Mouse (Mus musculus) embryonic facial prominence, embryonic 14.5 days (tissue): ENCODE measurements around the gene Slc35f1. TPM values are rescaled to one million over a fixed set of nuclear protein-coding genes. Genes with fewer than 3 reads are reported as not detected.

ENCODE experiments used
- ATAC-seq: fragments of 200-750 bp; cut with Nextera tagmentation; 2 replicates; pipeline ENCODE4 v1.8.0; 2017; ENCODE audit warnings: low read depth, moderate number of reproducible peaks, moderate TSS enrichment
- DNase-seq: peaks from one replicate; pipeline ENCODE4 v3.0.0-alpha.2; 2015; ENCODE audit warnings: low spot score
- H3K27ac ChIP-seq: fragments of 300-500 bp; sonication (generic); replicated peaks from 2 replicates; pipeline ENCODE4 v1.5.1; 2014; ENCODE audit warnings: low read depth, mild to moderate bottlenecking, low read length, moderate library complexity
- H3K27me3 ChIP-seq: fragments of 300-500 bp; sonication (generic); replicated peaks from 2 replicates; pipeline ENCODE4 v1.6.1; 2014; ENCODE audit warnings: low read length; ENCODE audit not compliant: control insufficient read depth, insufficient read depth
- H3K36me3 ChIP-seq: fragments of 300-500 bp; sonication (generic); 2 replicates; pipeline ENCODE4 v1.6.1; 2014; ENCODE audit warnings: low read length, mixed read lengths; ENCODE audit not compliant: control insufficient read depth, insufficient read depth
- H3K4me1 ChIP-seq: fragments of 300-500 bp; sonication (generic); 2 replicates; pipeline ENCODE4 v1.6.1; 2014; ENCODE audit warnings: antibody characterized with exemption, low read length; ENCODE audit not compliant: control insufficient read depth, insufficient read depth
- H3K4me2 ChIP-seq: fragments of 300-500 bp; sonication (generic); 2 replicates; pipeline ENCODE4 v1.6.1; 2014; ENCODE audit warnings: low read depth, mild to moderate bottlenecking, low read length, moderate library complexity, mixed read lengths
- H3K4me3 ChIP-seq: fragments of 300-500 bp; sonication (generic); 2 replicates; pipeline ENCODE4 v1.5.1; 2014; ENCODE audit warnings: low read depth, mild to moderate bottlenecking, low read length
- H3K9ac ChIP-seq: fragments of 300-500 bp; sonication (generic); 2 replicates; pipeline ENCODE4 v1.6.1; 2014; ENCODE audit warnings: low read depth, mild to moderate bottlenecking, low read length, moderate library complexity, mixed read lengths
- H3K9me3 ChIP-seq: fragments of 300-500 bp; sonication (generic); 2 replicates; pipeline ENCODE4 v1.6.1; 2016; ENCODE audit warnings: low read length; ENCODE audit not compliant: control insufficient read depth
- WGBS: fragments of 180-500 bp; shearing (Covaris S2); extraction: QIAGEN DNeasy Blood & Tissue Kit; methylation state at CpG from one replicate; pipeline ENCODE4 v1.1.7; 2014; 5-methylcytosine and 5-hydroxymethylcytosine counted together
- polyA plus RNA-seq: library from polyadenylated mRNA; unstranded; fragments of >200 nt; fragmentation: Nextera tagmentation; extraction: Ambion mirVana; gene quantifications from 2 replicates; pipeline ENCODE4 v1.2.1, GENCODE M21; 2014

The Slc35f1 gene
- polyA plus RNA-seq, 1 experiment from 2014 or later, result 4.3 TPM

DNA sequence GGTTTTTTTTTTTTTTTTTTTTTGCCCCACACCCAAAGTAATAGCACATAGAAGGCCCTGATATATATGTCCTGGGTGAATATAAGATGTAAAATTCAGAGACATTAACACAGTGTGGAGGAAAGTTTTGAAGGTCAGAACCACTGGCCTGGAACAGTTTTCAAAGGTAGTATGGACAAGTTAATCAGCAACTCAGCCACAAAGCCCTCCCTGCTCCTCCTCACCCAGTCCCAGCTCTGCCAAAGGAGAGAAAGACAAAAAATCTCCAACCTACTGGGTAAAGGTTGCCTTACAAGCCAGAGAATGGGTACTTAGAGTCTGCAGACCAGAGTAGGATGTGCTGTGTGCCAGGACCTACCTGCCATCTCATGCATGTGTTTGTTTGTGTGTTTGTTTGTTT lies 372.4 kb downstream of the Slc35f1 start:
- H3K27me3 ChIP-seq, result no peaks in the 10 kb centered on the region
- no peak for ATAC-seq
- H3K4me2 ChIP-seq, result no peak overlapping the region
- H3K4me3 ChIP-seq, result no peak overlapping the region
- H3K9me3 ChIP-seq, result no peaks in the 10 kb centered on the region
- DNase-seq, result no peak
- H3K4me1 ChIP-seq, result no peaks in the 10 kb centered on the region
- no peak overlapping the region for H3K9ac ChIP-seq
- H3K36me3 ChIP-seq, result no peaks in the 10 kb centered on the region
- no peak overlapping the region for H3K27ac ChIP-seq

GRCm38 (mm10) chr10:53087811-53088210 lies 397.5 kb downstream of the Slc35f1 start:
- no peak overlapping the region for H3K4me3 ChIP-seq
- H3K36me3 ChIP-seq, result no peaks in the 10 kb centered on the region
- H3K9me3 ChIP-seq, result no peaks in the 10 kb centered on the region
- 64% methylated on average over 1 of the region's 1 CpGs for WGBS
- no peaks in the 10 kb centered on the region for H3K27me3 ChIP-seq
- ATAC-seq (no peak), DNase-seq (peak; percentile 39)
- H3K4me1 ChIP-seq, result no peaks in the 10 kb centered on the region
- no peak overlapping the region for H3K27ac ChIP-seq
- H3K9ac ChIP-seq, result no peak overlapping the region
- H3K4me2 ChIP-seq, result no peak overlapping the region

- Histone ChIP-seq H3K36me3 (no peaks in the 10 kb centered on the region), H3K4me3 (no peak overlapping the region), H3K9me3 (no peaks in the 10 kb centered on the region), H3K27ac (no peak overlapping the region), H3K4me1 (no peaks in the 10 kb centered on the region), H3K27me3 (no peaks in the 10 kb centered on the region), H3K9ac (no peak overlapping the region), H3K4me2 (no peak overlapping the region)
- 78% methylated on average over 4 of the region's 4 CpGs for WGBS
- DNase-seq (no peak), ATAC-seq (no peak)
Observed at GRCm38 (mm10) chr10:53091525-53091924, 401.2 kb downstream of the Slc35f1 start.

GRCm38 (mm10) chr10:53096446-53096845 lies 406.1 kb downstream of the Slc35f1 start:
- no peak overlapping the region for H3K4me3 ChIP-seq
- 22% methylated on average over 3 of the region's 3 CpGs for WGBS
- DNase-seq, result no peak

DNA sequence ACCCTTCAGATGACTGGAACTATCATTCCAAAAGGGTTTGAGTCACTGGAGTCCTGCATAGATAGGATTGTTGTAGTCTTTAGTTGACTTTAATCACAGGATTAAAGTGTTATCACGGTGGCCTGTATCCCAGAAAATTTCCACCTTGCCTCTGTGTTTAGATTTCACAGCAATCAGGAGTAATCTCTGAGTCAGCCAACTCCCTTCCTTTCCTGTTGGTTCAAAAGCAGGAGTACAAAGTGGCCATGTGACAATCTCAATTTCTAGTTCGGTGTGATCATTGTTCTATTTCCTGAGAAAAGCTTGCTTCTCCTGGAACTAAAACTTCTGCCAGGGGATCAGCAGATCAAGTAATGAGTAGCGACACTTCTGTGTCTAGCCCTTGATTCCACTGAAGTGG lies 410.5 kb downstream of the Slc35f1 start:
- H3K9ac ChIP-seq, result no peak overlapping the region
- H3K4me3 ChIP-seq, result no peak overlapping the region
- 77% methylated on average over 3 of the region's 3 CpGs for WGBS
- H3K4me2 ChIP-seq, result no peak overlapping the region
- H3K27ac ChIP-seq, result no peak overlapping the region
- DNase-seq, result no peak
- no peaks in the 10 kb centered on the region for H3K9me3 ChIP-seq
- H3K36me3 ChIP-seq, result no peaks in the 10 kb centered on the region
- no peaks in the 10 kb centered on the region for H3K27me3 ChIP-seq
- H3K4me1 ChIP-seq, result no peaks in the 10 kb centered on the region
- no peak for ATAC-seq

More at GRCm38 (mm10) chr10:53096446-53096845, 406.1 kb downstream of the Slc35f1 start:
- no peak for ATAC-seq
- H3K27ac ChIP-seq, result no peak overlapping the region
- no peaks in the 10 kb centered on the region for H3K4me1 ChIP-seq
- H3K4me2 ChIP-seq, result no peak overlapping the region
- no peaks in the 10 kb centered on the region for H3K36me3 ChIP-seq
- no peak overlapping the region for H3K9ac ChIP-seq
- H3K27me3 ChIP-seq, result no peaks in the 10 kb centered on the region
- H3K9me3 ChIP-seq, result no peaks in the 10 kb centered on the region

DNA sequence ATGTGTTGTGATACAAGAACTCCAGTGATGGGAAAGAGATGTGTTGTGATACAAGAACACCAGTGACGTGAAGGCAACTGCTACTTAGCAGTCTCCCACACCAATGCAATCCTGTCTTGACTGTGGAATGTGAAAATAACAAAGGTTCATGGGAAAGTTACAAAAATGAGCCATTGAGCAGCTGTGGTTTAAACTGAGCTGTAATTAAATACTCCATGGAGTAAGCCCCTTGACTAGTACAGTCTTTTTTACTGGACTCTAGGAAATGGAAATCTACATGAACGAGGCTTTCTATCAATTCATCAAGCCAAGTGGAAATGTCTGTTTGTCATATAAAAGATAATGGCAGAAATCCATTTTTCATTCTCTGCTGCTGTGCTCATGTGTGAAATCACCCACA lies 411.1 kb downstream of the Slc35f1 start:
- ATAC-seq (no peak), DNase-seq (no peak)
- Histone ChIP-seq H3K27me3 (no peaks in the 10 kb centered on the region), H3K4me3 (no peak overlapping the region), H3K4me1 (no peaks in the 10 kb centered on the region), H3K27ac (no peak overlapping the region), H3K9me3 (no peaks in the 10 kb centered on the region), H3K4me2 (no peak overlapping the region), H3K9ac (no peak overlapping the region), H3K36me3 (no peaks in the 10 kb centered on the region)
- 70% methylated on average over 2 of the region's 2 CpGs for WGBS

- ATAC-seq, result no peak
- H3K27ac ChIP-seq, result no peak overlapping the region
- DNase-seq, result no peak
- no peaks in the 10 kb centered on the region for H3K27me3 ChIP-seq
- H3K36me3 ChIP-seq, result no peaks in the 10 kb centered on the region
- H3K9me3 ChIP-seq, result no peaks in the 10 kb centered on the region
- H3K9ac ChIP-seq, result no peak overlapping the region
- no peak overlapping the region for H3K4me3 ChIP-seq
- no peak overlapping the region for H3K4me2 ChIP-seq
- H3K4me1 ChIP-seq, result no peaks in the 10 kb centered on the region
- 77% methylated on average over 2 of the region's 2 CpGs for WGBS
Observed at GRCm38 (mm10) chr10:53102423-53102822, 412.1 kb downstream of the Slc35f1 start.

DNA sequence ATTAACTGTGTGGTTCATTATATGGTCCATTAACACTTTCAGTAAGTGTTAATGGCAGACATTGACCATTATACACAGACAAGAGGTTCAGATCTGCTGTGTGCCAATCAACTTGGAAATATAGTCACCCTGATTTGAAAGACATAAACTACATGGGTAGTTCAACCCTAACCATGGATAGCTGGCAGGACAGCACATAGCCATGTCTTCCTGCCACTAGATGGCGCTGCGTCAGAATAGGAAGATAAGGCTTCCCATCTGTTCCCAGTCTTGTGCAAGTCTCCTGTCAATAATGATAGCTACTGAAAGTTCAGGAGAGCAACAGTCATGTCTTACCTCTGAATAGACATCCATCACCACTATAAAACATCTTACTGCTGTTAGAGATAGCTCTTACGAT lies 424.7 kb downstream of the Slc35f1 start:
- DNase-seq (peak; percentile 25), ATAC-seq (no peak)
- Histone ChIP-seq H3K27ac (no peak overlapping the region), H3K9me3 (no peaks in the 10 kb centered on the region), H3K4me1 (no peaks in the 10 kb centered on the region), H3K27me3 (no peaks in the 10 kb centered on the region), H3K4me3 (no peak overlapping the region), H3K9ac (no peak overlapping the region), H3K4me2 (no peak overlapping the region), H3K36me3 (no peaks in the 10 kb centered on the region)
- WGBS, result 32% methylated on average over 3 of the region's 3 CpGs

DNA sequence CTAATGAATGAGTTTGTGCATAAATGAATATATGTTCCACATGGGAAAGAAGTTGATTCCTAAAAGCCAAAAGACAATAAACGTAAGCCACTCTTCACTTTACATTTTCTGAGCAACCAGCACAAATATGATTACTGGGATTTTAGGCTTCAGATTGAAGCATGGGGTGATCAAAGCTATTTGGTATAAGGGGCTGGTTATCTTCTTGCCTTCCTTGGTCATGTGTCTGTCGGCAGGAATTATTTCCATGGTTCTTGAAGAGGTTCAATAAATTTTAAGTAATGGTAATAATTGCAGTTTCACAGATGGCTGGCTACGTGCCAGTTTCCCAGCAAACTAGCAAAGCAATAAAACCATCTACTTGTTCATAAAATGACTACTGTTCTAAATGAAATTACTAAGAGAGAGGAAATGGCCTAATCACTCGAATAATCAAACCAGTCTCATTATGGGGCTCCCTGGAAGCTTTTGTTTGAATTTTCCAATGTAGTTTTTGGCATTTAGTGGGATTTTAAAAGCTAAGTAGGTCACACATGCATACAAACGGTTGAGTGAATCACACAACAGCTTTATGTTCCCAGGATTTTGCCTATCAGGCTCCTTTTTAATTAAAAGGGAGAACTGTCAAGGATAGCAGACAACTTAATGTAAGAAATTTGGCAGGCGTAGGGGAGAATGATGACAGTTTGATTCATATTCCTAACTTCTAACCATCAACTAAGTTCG lies 425.5 kb downstream of the Slc35f1 start:
- no peak for ATAC-seq
- WGBS, result 65% methylated on average over 7 of the region's 7 CpGs
- no peaks in the 10 kb centered on the region for H3K36me3 ChIP-seq

More for the DNA sequence above, 425.5 kb downstream of the Slc35f1 start:
- DNase-seq, result peak; percentile 17
- no peaks in the 10 kb centered on the region for H3K4me1 ChIP-seq
- no peak overlapping the region for H3K4me3 ChIP-seq
- no peak overlapping the region for H3K27ac ChIP-seq
- H3K9me3 ChIP-seq, result no peaks in the 10 kb centered on the region
- H3K4me2 ChIP-seq, result no peak overlapping the region
- no peaks in the 10 kb centered on the region for H3K27me3 ChIP-seq
- no peak overlapping the region for H3K9ac ChIP-seq
